In genomic region chr10:127641861-127642771, GRCm38 (mm10) we compare ENCODE assay signal across 8 mouse cellular contexts. TPM values are rescaled to one million over a fixed set of nuclear protein-coding genes. Genes with fewer than 3 reads are reported as not detected.
DNase-seq lines count a peak whose midpoint lies in the region; ATAC-seq lines count a peak whose summit lies in the region.

No protein-coding gene starts in this region.

- H3K27ac ChIP-seq in hindbrain, embryonic 14.5 days, result peak overlapping the region; percentile 45; the same call in 1 of the 2 replicates

- intact Hi-C loops in left cerebral cortex, postnatal 10 days (cut with DNase I), result loop anchor here (5.0 kb wide), 1 partner anchor 35 kb away; no protein-coding TSS in a partner anchor

- peaks cover 32% of the 10 kb centered on the region for H3K27me3 ChIP-seq in hindbrain, embryonic 14.5 days (ENCODE audit: control insufficient read depth, insufficient read depth, low read length)
- H3K27me3 ChIP-seq in megakaryocyte, embryonic 14.5 days (replicated peaks), result peaks cover 3% of the 10 kb centered on the region

- 6% methylated on average over 19 of the region's 19 CpGs for WGBS in hindbrain, embryonic 14.5 days

- ATAC-seq in hindbrain, embryonic 14.5 days (ENCODE audit: low FRiP score), result peak; percentile 67; the same call in 1 of the 2 replicates

- peak overlapping the region; percentile 47 for H3K4me2 ChIP-seq in hindbrain, embryonic 14.5 days (replicated peaks)

- H3K9me3 ChIP-seq in hindbrain, embryonic 14.5 days (ENCODE audit: control insufficient read depth, low read length), result no peaks in the 10 kb centered on the region
- no peaks in the 10 kb centered on the region for H3K9me3 ChIP-seq in megakaryocyte, embryonic 14.5 days

- no peaks in the 10 kb centered on the region for H3K36me3 ChIP-seq in hindbrain, embryonic 14.5 days (replicated peaks; ENCODE audit: control insufficient read depth, insufficient read depth)
- peaks cover 22% of the 10 kb centered on the region for H3K36me3 ChIP-seq in megakaryocyte, embryonic 14.5 days (replicated peaks; ENCODE audit: low read length)

- H3K4me3 ChIP-seq in hindbrain, embryonic 14.5 days (replicated peaks; ENCODE audit: low read length), result peak overlapping the region; percentile 26
- H3K4me3 ChIP-seq in megakaryocyte, embryonic 14.5 days (replicated peaks), result peak overlapping the region; percentile 98

- DNase-seq in R1 (ENCODE audit: low read depth, low spot score), result peak; percentile 82
- peak; percentile 94 to 97 for DNase-seq in cerebellum, postnatal 14 days
- peak; percentile 85 to 91 for DNase-seq in frontal cortex, postnatal 36 days (ENCODE audit: low spot score in 2 of 2)
- peak; percentile 84 for DNase-seq in hindbrain, embryonic 14.5 days (ENCODE audit: low spot score)
- peak; percentile 81 to 91 for DNase-seq in left cerebral cortex, postnatal 10 days (ENCODE audit: extremely low spot score in 1 of 2, low spot score in 2 of 2)
- peak; percentile 82 to 89 for DNase-seq in right cerebral cortex, postnatal 10 days (ENCODE audit: low spot score in 2 of 2)
- DNase-seq in urinary bladder, postnatal 14 days (ENCODE audit: low spot score), result peak; percentile 95

- H3K4me1 ChIP-seq in hindbrain, embryonic 14.5 days (replicated peaks; ENCODE audit: control insufficient read depth, insufficient read depth, low read length), result peaks cover 17% of the 10 kb centered on the region; the same call in 1 of the 2 replicates
- peaks cover 46% of the 10 kb centered on the region for H3K4me1 ChIP-seq in megakaryocyte, embryonic 14.5 days

- H3K9ac ChIP-seq in hindbrain, embryonic 14.5 days, result peak overlapping the region; percentile 53; the same call in 1 of the 2 replicates

RNA-seq across cellular contexts. Expression of gene Stat6, which starts 0.7 kb away (rescaled TPM):
- 4.7 and 5.5 TPM in 2 replicates for polyA plus RNA-seq in hindbrain, embryonic 14.5 days (2014; fragmentation: Nextera tagmentation; extraction: Ambion mirVana)
- 10 to 100 TPM in 1 of 2 experiments, 1 to 10 TPM in 1; 9.4 to 10.2 TPM for total RNA-seq in left cerebral cortex, postnatal 10 days (2021)
- 33.8 and 70.6 TPM in 2 replicates for polyA plus RNA-seq in megakaryocyte, embryonic 14.5 days (2012; ENCODE audit: insufficient read depth, low replicate concordance)

RNA-seq across cellular contexts. Expression of gene Lrp1, which starts 21.2 kb away (rescaled TPM):
- 118 and 119 TPM in 2 replicates for polyA plus RNA-seq in hindbrain, embryonic 14.5 days (2014; fragmentation: Nextera tagmentation; extraction: Ambion mirVana)
- total RNA-seq in left cerebral cortex, postnatal 10 days (2021), result 100 to 1,000 TPM; 264 to 283 TPM
- 10.2 and 208 TPM in 2 replicates for polyA plus RNA-seq in megakaryocyte, embryonic 14.5 days (2012; ENCODE audit: insufficient read depth, low replicate concordance)

RNA-seq across cellular contexts. Expression of gene Nemp1, which starts 24.6 kb away (rescaled TPM):
- polyA plus RNA-seq in hindbrain, embryonic 14.5 days (2014; fragmentation: Nextera tagmentation; extraction: Ambion mirVana), result 3.3 and 4.3 TPM in 2 replicates
- 1 to 10 TPM; 3.4 to 4.4 TPM for total RNA-seq in left cerebral cortex, postnatal 10 days (2021)
- 1.5 TPM in 1 of 2 replicates, not detected in the other for polyA plus RNA-seq in megakaryocyte, embryonic 14.5 days (2012; ENCODE audit: insufficient read depth, low replicate concordance)

RNA-seq across cellular contexts. Expression of gene Nab2, which starts 26.3 kb away (rescaled TPM):
- polyA plus RNA-seq in hindbrain, embryonic 14.5 days (2014; fragmentation: Nextera tagmentation; extraction: Ambion mirVana), result 2.3 and 2.6 TPM in 2 replicates
- total RNA-seq in left cerebral cortex, postnatal 10 days (2021), result 10 to 100 TPM; 28.5 to 32.1 TPM
- 19.1 and 21.3 TPM in 2 replicates for polyA plus RNA-seq in megakaryocyte, embryonic 14.5 days (2012; ENCODE audit: insufficient read depth, low replicate concordance)

Comparison
In these comparisons a context has a peak if more than half of its experiments do, and no peak if none do; other contexts are left out.
1. Peak in every context shown above with its lines: DNase-seq, ATAC-seq, H3K4me3 ChIP-seq and H3K27ac ChIP-seq.